Mouse (Mus musculus) embryonic fibroblast, embryonic 13.5 days (primary cell): ENCODE data around the gene Krt87.

Experiments
- CTCF ChIP-seq: IDR thresholded peaks from 2 replicates; pipeline ENCODE4 v1.5.1; 2011; ENCODE audit warnings: mild to moderate bottlenecking, control low read depth, low read length, moderate library complexity, borderline replicate concordance; ENCODE audit not compliant: insufficient read depth
- POLR2A ChIP-seq: IDR thresholded peaks from 2 replicates; pipeline ENCODE4 v1.6.1; 2011; ENCODE audit warnings: low read depth, mild to moderate bottlenecking, control low read depth, low read length, moderate library complexity

DNA sequence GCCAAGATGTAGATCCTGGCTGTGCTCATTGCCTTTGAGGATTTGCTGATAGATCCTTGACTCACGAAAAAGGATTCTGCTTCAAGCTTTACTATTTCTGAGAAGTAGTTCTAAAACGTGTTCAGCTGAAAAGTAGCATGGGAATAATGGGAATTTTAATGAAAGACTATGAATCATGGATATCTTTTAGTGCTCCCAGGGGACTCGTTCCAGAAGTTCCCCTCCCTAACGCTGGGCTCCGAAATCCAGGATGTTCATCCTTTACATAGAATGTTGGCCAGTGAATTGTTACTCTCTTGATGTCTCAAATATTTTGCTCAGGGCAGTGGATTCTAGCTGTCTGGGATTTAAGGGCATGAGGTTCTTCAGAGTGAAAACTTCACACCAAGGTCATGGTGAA is 46.4 kb downstream of the Krt87 start:
- TF ChIP-seq CTCF (no peak), POLR2A (no peak)
